11 mouse cellular contexts compared by ENCODE assay signal in genomic region chr9:49722765-49723164, GRCm38 (mm10).
DNase-seq lines count a peak whose midpoint lies in the region; TF ChIP-seq lines count a peak whose summit lies in the region.
"Had no signal": no experiment of that assay in that cellular context is flagged by ENCODE, and none has a peak within 500 bp of the region (broad histone marks: within the 10 kb centered on the region; RNA-seq: fewer than 3 reads in every experiment).

No protein-coding gene starts in this region.

- H3K27me3 ChIP-seq in heart, embryonic 10.5 days (ENCODE audit: insufficient read depth, poor library complexity, severe bottlenecking), result no peaks in the 10 kb centered on the region
- H3K27me3 ChIP-seq: intestine, embryonic 15.5 days; limb, embryonic 15.5 days had no signal

- WGBS in heart, embryonic 10.5 days, result 79% methylated on average over 5 of the region's 5 CpGs

- H3K27ac ChIP-seq in heart, embryonic 10.5 days, result no peak overlapping the region
- H3K27ac ChIP-seq: intestine, embryonic 15.5 days; limb, embryonic 15.5 days had no signal

- no peaks in the 10 kb centered on the region for H3K36me3 ChIP-seq in heart, embryonic 10.5 days
- H3K36me3 ChIP-seq: intestine, embryonic 15.5 days; limb, embryonic 15.5 days had no signal

- intact Hi-C loops in left cerebral cortex, postnatal 25 days (cut with DNase I), result loop anchor here (2.0 to 5.0 kb wide), 2 partner anchors 34 to 75 kb away; partner anchors contain the start of gene Ncam1
- intact Hi-C loops in heart, postnatal 36 days (cut with DNase I), result no loop called here
- intact Hi-C loops in heart, postnatal 14 days (cut with DNase I), result no loop called here

- TF ChIP-seq CTCF in brain, embryonic 14.5 days (IDR thresholded peaks at IDR 0.05; ENCODE audit: borderline replicate concordance, extremely low read depth, insufficient read depth, insufficient read length), result no peak

- no peak overlapping the region for H3K4me3 ChIP-seq in heart, embryonic 10.5 days
- H3K4me3 ChIP-seq: intestine, embryonic 15.5 days; limb, embryonic 15.5 days had no signal

- no peaks in the 10 kb centered on the region for H3K4me1 ChIP-seq in heart, embryonic 10.5 days
- H3K4me1 ChIP-seq: intestine, embryonic 15.5 days; limb, embryonic 15.5 days had no signal

- peak; percentile 94 for DNase-seq in 3T3-L1 (ENCODE audit: low read depth, low spot score)
- DNase-seq in brain, embryonic 14.5 days (ENCODE audit: low read depth), result peak; percentile 28
- DNase-seq in frontal cortex, postnatal 10 days (ENCODE audit: low spot score in 2 of 2), result peak; percentile 52 to 53
- DNase-seq in left cerebral cortex, postnatal 25 days (ENCODE audit: low spot score in 2 of 2), result peak; percentile 43 to 93
- no peak for DNase-seq in adrenal gland, adult 8-10 months
- DNase-seq in heart, embryonic 10.5 days (ENCODE audit: low spot score), result no peak
- no peak for DNase-seq in heart, postnatal 36 days
- no peak for DNase-seq in heart, postnatal 14 days
- DNase-seq: adrenal gland, postnatal 10 days had no signal

- TF ChIP-seq POLR2A in brain, embryonic 14.5 days (IDR thresholded peaks at IDR 0.05; ENCODE audit: borderline replicate concordance, extremely low read depth, insufficient read depth, insufficient read length, poor library complexity, severe bottlenecking), result no peak

- no peaks in the 10 kb centered on the region for H3K9me3 ChIP-seq in heart, embryonic 10.5 days
- H3K9me3 ChIP-seq: intestine, embryonic 15.5 days; limb, embryonic 15.5 days had no signal

Comparison
In these comparisons a context has a peak if more than half of its experiments do, and no peak if none do; other contexts are left out.
1. DNase-seq: peak in 3T3-L1 (single experiment), brain, embryonic 14.5 days (single experiment), frontal cortex, postnatal 10 days (2 of 2) and left cerebral cortex, postnatal 25 days (2 of 2); none in adrenal gland, adult 8-10 months (single experiment), heart, embryonic 10.5 days (single experiment), heart, postnatal 36 days (0 of 2) and heart, postnatal 14 days (0 of 2).